Mouse (Mus musculus) heart, postnatal 4 days (tissue): ENCODE results near the gene Zfp3. TPM values are rescaled to one million over a fixed set of nuclear protein-coding genes. Genes with fewer than 3 reads are reported as not detected.

Experiments
- DNase-seq: peaks from one replicate; pipeline ENCODE4 v3.0.0; 2021
- microRNA-seq, 2 experiments: library from miRNA; unstranded; fragments of <30 nt; microRNA quantifications; one replicate each; pipeline ENCODE4 v1.2.0; 2021 to 2022
- total RNA-seq, 2 experiments: library from RNA; stranded (reverse); gene quantifications; 2 replicates each; pipeline ENCODE4 v1.2.3; 2021

Zfp3 gene
- total RNA-seq, 2 experiments from 2014 or later: 11.8 to 12.1 TPM

DNA sequence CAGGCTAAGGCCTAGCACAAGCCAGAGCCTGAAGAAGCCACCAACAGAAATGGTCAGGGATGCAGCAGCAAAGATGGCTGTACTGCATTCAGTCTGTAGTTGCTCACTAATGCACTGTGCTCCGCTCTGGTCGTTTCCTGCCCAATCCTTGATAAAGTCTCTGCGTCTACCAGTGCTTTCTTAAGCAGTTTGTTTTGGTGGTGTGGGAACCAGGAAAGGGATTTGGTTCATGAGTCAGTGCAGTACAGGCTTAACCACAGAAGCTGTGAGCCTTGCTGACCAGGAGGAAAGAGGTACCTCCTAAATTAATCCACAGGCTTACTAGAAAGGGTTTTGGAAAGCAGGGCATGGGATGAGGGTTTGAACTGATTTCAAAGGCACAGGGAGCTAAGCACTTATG lies 44.1 kb downstream of the Zfp3 start:
- no peak for DNase-seq

DNA sequence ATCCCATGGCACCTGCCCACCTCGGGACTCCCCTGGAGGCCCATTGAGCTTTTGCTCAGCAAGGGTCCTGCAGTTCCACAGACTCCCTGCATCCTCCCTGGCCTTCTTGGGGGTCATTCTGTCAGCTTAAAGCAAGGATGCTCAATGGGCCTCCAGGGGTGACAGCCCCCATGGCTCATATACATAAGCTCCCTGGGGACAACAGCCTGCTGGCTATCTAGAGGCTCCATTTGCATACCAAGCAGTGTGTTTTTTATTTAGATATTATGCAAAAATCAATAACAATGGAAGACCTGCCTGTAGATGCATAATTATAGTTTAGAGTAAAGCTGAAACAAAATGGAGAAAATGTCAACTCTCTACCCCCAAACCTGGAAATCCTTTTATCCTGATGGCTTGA lies 45.0 kb downstream of the Zfp3 start:
- no peak for DNase-seq

DNA sequence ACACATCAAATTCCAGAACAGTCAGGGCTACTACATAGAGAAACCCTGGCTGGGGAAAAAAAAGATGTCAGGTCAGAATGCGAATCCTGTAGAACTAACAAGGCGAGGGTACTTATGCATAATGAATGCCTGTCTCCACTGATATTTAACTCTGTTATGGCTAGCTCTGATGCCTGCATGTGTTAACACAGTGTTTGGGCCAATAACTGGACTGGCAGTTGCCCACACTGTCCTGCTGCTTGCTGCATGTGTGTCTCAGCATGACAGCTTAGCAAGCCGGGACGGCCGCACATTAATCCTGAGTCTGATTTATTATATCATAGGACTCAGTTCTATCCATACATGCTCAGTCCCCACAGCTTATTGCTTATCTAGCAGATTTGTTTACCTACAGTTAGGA lies 47.0 kb downstream of the Zfp3 start:
- DNase-seq: no peak

DNA sequence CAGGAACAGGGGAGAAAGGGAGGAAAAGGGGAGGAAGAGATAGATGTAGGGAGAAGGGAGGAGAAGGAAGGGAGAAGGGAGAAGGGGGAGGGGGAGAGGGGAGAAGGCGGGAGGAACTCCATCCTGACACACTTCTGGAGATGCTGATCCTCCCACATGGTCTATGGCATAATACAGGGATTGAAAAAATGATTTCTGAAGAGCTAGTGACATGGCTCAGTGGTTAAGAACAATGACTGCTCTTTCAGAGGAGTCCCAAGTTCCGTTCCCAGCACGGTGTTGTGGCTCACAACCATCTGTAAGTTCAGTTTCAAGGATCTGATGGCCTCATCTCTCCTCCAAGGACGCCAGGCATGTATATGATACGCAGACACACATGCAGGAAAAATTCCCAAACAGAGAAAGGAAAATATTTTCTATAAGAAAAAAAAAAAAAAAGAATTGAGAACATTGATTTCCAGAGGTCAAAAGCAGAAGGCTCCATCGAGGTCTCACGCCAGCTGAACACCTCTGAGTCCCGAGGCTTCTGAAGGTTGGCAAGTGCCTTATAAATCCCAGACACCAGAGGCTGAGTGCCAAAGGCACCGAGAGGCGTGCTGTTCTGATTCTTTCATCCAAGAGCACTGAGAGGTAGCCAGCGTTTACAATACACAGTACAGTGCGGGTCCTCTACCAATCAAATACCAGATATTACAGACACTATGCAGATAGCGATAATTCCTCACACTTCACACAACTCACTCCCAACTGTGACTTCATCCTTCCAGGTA lies 47.6 kb downstream of the Zfp3 start:
- DNase-seq: no peak

DNA sequence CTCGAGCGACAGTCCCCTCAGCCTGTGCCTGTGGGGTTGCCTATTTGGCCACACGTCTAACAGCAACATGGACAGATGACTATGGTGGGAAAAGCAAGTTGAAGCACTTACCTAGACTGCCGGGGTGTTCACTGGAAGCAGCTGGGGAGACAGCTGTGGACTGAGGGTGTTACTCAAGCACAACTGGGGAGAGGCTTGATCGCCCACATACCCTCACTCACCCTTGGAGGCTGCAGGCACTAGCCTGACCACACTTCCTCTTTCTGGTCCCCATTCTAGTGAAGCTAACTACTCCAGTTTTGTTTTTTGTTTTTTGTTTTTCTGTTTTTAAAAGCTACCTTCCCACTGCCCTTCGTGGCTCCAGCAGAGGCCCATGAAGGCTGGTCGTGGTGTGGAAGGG lies 48.4 kb downstream of the Zfp3 start, which contains the start of gene Scimp:
Gene Scimp (minus strand): TSS at position 222 of the 400 bp plus-strand sequence.
- DNase-seq: no peak

DNA sequence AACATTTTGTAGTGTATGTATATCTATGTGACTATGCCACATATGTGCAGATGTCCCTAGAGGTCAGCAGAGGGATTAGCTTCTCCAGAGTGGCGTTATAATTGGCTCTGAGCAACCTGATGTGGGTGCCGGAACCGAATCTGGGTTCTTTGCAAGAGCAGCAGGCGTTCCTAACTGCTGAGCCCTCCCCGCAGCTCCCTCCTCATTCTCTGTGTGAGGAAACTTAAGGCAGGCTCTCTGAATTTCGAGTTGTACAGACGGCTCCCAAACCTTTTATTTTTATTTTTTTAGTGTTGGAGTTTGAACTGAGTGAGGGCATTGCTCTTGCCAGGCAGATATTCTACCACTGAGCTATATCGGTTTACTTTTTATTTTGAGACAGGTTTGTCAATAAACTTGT lies 51.1 kb downstream of the Zfp3 start:
- DNase-seq: no peak

DNA sequence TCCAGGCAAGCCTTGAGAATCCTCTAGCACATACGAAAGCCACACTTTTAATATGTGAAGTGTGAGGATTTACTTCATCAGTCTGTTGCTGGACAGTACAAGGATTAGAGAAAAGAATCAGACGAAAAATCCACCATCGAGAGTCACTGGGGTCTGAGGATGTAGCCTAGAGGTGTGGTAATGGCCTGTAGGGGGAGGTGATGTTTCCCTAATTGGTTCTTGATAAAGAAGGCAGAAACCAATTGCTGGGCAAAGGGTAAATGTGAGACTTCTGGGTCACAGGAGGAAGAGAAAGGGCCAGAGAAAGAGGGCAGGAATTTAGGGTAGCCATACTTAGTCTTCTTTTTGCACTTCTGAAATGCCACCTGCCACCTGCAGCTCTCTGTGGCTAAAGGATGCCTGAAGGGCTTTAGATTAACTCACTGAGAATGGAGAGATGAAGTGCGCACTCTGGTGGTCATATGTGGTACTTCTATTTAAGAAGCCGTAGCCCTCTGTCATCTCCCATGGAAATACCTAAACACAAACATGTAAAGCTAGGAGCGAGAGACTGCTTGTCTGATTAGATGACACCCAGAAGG lies 51.6 kb downstream of the Zfp3 start:
- peak; percentile 58 for DNase-seq

DNA sequence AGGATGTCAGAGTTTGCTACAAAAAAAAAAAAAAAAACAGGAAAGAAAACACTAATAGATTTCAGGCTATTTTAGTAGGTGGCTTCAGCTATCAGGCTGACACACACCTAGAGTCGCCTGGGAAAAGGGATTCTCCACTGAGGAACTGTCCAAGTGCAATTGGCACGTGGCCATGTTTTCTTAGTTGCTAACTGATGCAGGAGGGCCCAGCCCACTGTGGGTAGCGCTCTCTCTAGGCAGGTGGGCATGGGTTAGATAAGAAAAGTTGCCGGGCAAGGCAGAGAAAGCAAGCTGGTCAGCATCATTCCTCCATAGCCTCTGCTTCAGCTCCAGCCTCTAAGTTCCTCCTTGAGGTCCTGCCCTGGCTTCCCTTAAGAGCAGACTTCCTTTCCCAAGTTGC lies 52.8 kb downstream of the Zfp3 start:
- no peak for DNase-seq

DNA sequence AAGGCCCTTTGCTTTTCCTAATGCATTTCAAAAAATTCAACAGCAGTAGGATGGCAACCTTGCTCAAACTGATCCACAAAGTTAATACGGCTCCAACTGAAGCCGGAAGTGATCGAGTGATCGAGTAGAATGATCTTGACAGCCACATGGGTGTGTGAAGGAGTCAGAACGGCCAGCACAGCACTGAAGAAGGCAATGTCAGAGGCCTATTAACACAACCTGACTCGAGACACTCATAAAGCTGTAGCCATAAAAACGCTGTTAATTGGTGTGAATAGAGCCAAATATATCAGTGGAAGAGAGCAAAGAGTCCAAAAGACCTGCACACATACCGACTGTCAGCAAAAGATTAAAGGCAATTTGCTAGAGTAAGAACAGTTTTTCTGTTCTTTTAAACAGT lies 56.1 kb downstream of the Zfp3 start:
- no peak for DNase-seq

DNA sequence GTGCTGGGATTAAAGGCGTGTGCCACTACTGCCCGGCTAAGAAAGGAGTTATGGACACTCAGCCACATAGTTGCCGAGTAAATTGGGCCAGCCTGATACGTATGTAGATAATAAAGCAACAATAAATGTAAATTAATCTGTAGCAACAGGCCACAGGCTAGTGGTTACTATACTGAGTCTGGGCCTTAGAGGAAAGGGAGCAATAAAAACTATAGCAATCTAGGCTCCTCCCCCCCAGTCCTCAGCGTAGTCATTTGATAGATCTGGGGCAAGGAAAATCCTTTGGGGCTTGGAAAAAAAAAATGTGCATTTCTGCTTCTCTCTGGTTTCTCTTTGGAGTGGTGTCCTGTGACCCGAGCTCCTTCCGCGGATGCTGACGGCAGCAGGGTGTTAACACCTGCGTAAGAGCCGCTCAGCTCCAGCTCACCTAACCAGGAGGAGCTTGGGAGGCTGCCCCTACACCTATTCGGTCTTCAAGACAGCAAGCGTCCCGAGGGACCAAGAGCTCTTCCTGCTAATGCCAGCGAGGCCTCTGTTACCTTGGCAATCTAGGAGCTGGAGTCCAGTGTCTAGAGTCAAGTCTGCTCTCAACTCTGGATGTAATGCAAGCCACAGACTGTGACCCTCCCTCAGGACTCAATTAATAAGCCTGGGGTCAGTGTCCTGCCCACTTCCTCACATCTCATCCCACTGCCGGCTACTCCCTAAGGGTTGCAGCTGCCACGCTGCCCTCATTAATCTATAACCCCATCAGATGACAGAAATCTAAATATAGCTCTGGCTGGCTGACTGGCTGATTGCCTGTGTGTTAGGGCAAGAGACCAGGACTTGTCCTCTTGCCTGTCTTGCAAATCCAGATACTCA lies 58.0 kb downstream of the Zfp3 start:
- peak; percentile 28 for DNase-seq

Small RNA genes lying within 50 kb of the gene (microRNA-seq; reads per million reads assigned to microRNA genes)
- gene Gm22760: 0 reads per million in 2 experiments

Other genes starting within 250 kb of the Zfp3 start
- under 1 TPM in 1 of 2 experiments, not detected in 1; 0.43 TPM for gene Vmo1, start 249.6 kb upstream of the Zfp3 start, total RNA-seq
- not detected for gene Gltpd2, start 245.0 kb upstream of the Zfp3 start, total RNA-seq
- gene Psmb6, start 238.8 kb upstream of the Zfp3 start, total RNA-seq: 100 to 1,000 TPM; 296 TPM
- gene Gm40193, start 231.3 kb upstream of the Zfp3 start, total RNA-seq: not detected
- 1 to 10 TPM; 8.3 to 9.3 TPM for gene Pld2, start 224.1 kb upstream of the Zfp3 start, total RNA-seq
- 10 to 100 TPM; 38.2 to 42.5 TPM for gene Mink1, start 201.3 kb upstream of the Zfp3 start, total RNA-seq
- gene 4930544D05Rik, start 148.4 kb upstream of the Zfp3 start, total RNA-seq: not detected
- gene Chrne, start 145.0 kb upstream of the Zfp3 start, total RNA-seq: not detected
- under 1 TPM; 0.16 to 0.26 TPM for gene Gp1ba, start 125.1 kb upstream of the Zfp3 start, total RNA-seq
- gene Rnf167, start 117.0 kb upstream of the Zfp3 start, total RNA-seq: 10 to 100 TPM; 42.1 to 42.8 TPM
- 100 to 1,000 TPM; 311 to 313 TPM for gene Slc25a11, start 116.7 kb upstream of the Zfp3 start, total RNA-seq
- 100 to 1,000 TPM; 572 to 580 TPM for gene Pfn1, start 109.6 kb upstream of the Zfp3 start, total RNA-seq
- 1,000 to 10,000 TPM; 1,339 to 1,391 TPM for gene Eno3, start 107.0 kb upstream of the Zfp3 start, total RNA-seq
- 10 to 100 TPM; 86.2 to 92.3 TPM for gene Spag7, start 94.8 kb upstream of the Zfp3 start, total RNA-seq
- gene Camta2, start 76.1 kb upstream of the Zfp3 start, total RNA-seq: 10 to 100 TPM; 22.2 to 23.5 TPM
- gene Inca1, start 64.1 kb upstream of the Zfp3 start, total RNA-seq: 1 to 10 TPM; 1.7 to 2.2 TPM
- gene Kif1c, start 63.7 kb upstream of the Zfp3 start, total RNA-seq: 100 to 1,000 TPM; 238 to 241 TPM
- gene Scimp, start 48.4 kb downstream of the Zfp3 start, total RNA-seq: not detected
- gene Rabep1, start 80.6 kb downstream of the Zfp3 start, total RNA-seq: 10 to 100 TPM; 34.7 to 38.0 TPM
- 10 to 100 TPM; 70.1 to 72.2 TPM for gene Nup88, start 205.8 kb downstream of the Zfp3 start, total RNA-seq
- 10 to 100 TPM; 15.0 to 18.5 TPM for gene Rpain, start 206.0 kb downstream of the Zfp3 start, total RNA-seq
- 100 to 1,000 TPM; 233 to 253 TPM for gene C1qbp, start 218.8 kb downstream of the Zfp3 start, total RNA-seq
- gene Dhx33, start 240.2 kb downstream of the Zfp3 start, total RNA-seq: 10 to 100 TPM; 15.0 to 16.9 TPM